Mouse (Mus musculus) limb, embryonic 15.5 days (tissue): ENCODE data around the gene 4930469K13Rik. TPM values are rescaled to one million over a fixed set of nuclear protein-coding genes. Genes with fewer than 3 reads are reported as not detected.

Source experiments
- ATAC-seq: fragments of 200-750 bp; cut with Nextera tagmentation; 2 replicates; pipeline ENCODE4 v1.8.0; 2017; ENCODE audit warnings: low read depth, moderate TSS enrichment; ENCODE audit not compliant: insufficient number of reproducible peaks, low FRiP score, low TSS enrichment
- H3K27ac ChIP-seq: fragments of 300-500 bp; sonication (generic); 2 replicates; pipeline ENCODE4 v1.5.1; 2015; ENCODE audit warnings: moderate library complexity, mild to moderate bottlenecking, inconsistent platforms
- H3K27me3 ChIP-seq: fragments of 300-500 bp; sonication (generic); 2 replicates; pipeline ENCODE4 v1.6.1; 2015; ENCODE audit warnings: inconsistent platforms
- H3K36me3 ChIP-seq: fragments of 300-500 bp; sonication (generic); 2 replicates; pipeline ENCODE4 v1.6.1; 2015; ENCODE audit warnings: inconsistent platforms
- H3K4me1 ChIP-seq: fragments of 300-500 bp; sonication (generic); 2 replicates; pipeline ENCODE4 v1.6.1; 2015; ENCODE audit warnings: inconsistent platforms
- H3K4me2 ChIP-seq: fragments of 300-500 bp; sonication (generic); 2 replicates; pipeline ENCODE4 v1.6.1; 2015; ENCODE audit warnings: mild to moderate bottlenecking, inconsistent platforms
- H3K4me3 ChIP-seq: fragments of 300-500 bp; sonication (generic); 2 replicates; pipeline ENCODE4 v1.5.1; 2015; ENCODE audit warnings: mild to moderate bottlenecking, inconsistent platforms
- H3K9ac ChIP-seq: fragments of 300-500 bp; sonication (generic); 2 replicates; pipeline ENCODE4 v1.6.1; 2015; ENCODE audit warnings: inconsistent platforms
- H3K9me3 ChIP-seq: fragments of 300-500 bp; sonication (generic); 2 replicates; pipeline ENCODE4 v1.6.1; 2016; ENCODE audit warnings: inconsistent platforms
- WGBS: fragments of 180-500 bp; shearing (Covaris S2); methylation state at CpG from one replicate; pipeline ENCODE4 v1.1.7; 2015; 5-methylcytosine and 5-hydroxymethylcytosine counted together
- polyA plus RNA-seq: library from polyadenylated mRNA; unstranded; fragments of >200 nt; fragmentation: Nextera tagmentation; extraction: Ambion mirVana; gene quantifications from 2 replicates; pipeline ENCODE4 v1.2.1, GENCODE M21; 2015

Gene 4930469K13Rik
- polyA plus RNA-seq, 1 experiment from 2014 or later = 0.44 TPM

- no peak for ATAC-seq
- WGBS = 18% methylated on average over 15 of the region's 15 CpGs
- no peak overlapping the region for H3K4me2 ChIP-seq
Measured at GRCm38 (mm10) chr11:34073776-34074175, 24.6 kb downstream of the 4930469K13Rik start.

DNA sequence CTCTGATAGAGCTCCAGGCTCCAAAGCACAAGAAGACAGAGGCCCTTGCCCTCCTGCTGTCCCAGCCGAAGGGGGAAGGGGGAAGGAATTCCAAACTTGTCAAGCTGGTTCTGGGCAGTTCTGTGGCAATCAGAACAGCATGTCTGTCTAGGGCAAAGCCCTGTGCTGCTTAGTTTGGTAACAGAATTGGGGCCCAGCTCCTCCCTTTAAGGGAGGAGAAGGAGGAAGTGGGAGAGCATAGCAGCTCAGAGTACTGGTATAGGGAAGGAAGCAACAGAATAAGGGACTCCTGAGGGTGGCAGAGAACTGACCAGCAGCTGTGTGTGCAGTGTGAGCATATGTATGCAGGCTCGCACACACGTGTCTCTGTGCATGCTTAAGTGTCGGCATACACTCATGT lies 26.0 kb downstream of the 4930469K13Rik start:
- Histone ChIP-seq H3K36me3 (no peaks in the 10 kb centered on the region), H3K9me3 (no peaks in the 10 kb centered on the region), H3K4me2 (no peak overlapping the region), H3K9ac (no peak overlapping the region), H3K4me1 (no peaks in the 10 kb centered on the region), H3K4me3 (no peak overlapping the region), H3K27ac (no peak overlapping the region), H3K27me3 (no peaks in the 10 kb centered on the region)
- 61% methylated on average over 4 of the region's 4 CpGs for WGBS
- 0 out of 2 replicates have a peak, but pooled peaks have one; percentile 35 for ATAC-seq

More at GRCm38 (mm10) chr11:34073776-34074175, 24.6 kb downstream of the 4930469K13Rik start:
- Histone ChIP-seq H3K4me3 (no peak overlapping the region), H3K27me3 (no peaks in the 10 kb centered on the region), H3K36me3 (no peaks in the 10 kb centered on the region), H3K4me1 (no peaks in the 10 kb centered on the region), H3K9me3 (no peaks in the 10 kb centered on the region), H3K9ac (no peak overlapping the region), H3K27ac (no peak overlapping the region)

DNA sequence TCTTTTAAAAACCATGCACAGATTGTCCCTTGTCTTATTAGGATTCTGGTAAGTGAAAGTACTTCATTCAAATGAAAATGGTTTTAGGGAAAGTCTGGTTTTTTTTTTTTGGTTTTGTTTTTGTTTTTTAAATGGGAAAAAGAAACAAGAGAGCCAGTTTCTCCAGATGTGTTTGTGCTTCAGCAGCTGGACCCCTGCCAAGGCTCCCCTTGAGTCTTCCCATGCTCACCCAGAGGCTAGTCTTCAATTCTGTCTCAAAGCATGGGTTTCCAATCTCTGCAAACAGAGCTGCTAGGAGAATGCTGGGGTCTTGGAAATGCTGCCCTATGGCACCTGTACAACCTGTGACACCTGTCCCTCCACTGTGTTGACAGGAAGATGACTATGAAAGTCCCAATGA lies 27.8 kb downstream of the 4930469K13Rik start:
- no peaks in the 10 kb centered on the region for H3K9me3 ChIP-seq
- H3K27ac ChIP-seq = no peak overlapping the region
- no peaks in the 10 kb centered on the region for H3K4me1 ChIP-seq
- no peak for ATAC-seq
- no peak overlapping the region for H3K4me2 ChIP-seq
- no peaks in the 10 kb centered on the region for H3K36me3 ChIP-seq
- no peak overlapping the region for H3K9ac ChIP-seq
- no peak overlapping the region for H3K4me3 ChIP-seq
- no peaks in the 10 kb centered on the region for H3K27me3 ChIP-seq

- Histone ChIP-seq H3K9ac (no peak overlapping the region), H3K27me3 (no peaks in the 10 kb centered on the region), H3K27ac (no peak overlapping the region), H3K36me3 (no peaks in the 10 kb centered on the region), H3K9me3 (no peaks in the 10 kb centered on the region), H3K4me2 (no peak overlapping the region), H3K4me3 (no peak overlapping the region), H3K4me1 (no peaks in the 10 kb centered on the region)
- WGBS = 52% methylated on average over 5 of the region's 5 CpGs
- no peak for ATAC-seq
Measured at GRCm38 (mm10) chr11:34063702-34064485, 34.5 kb downstream of the 4930469K13Rik start.

- no peak for ATAC-seq
- Histone ChIP-seq H3K9me3 (no peaks in the 10 kb centered on the region), H3K36me3 (no peaks in the 10 kb centered on the region), H3K27ac (no peak overlapping the region), H3K27me3 (no peaks in the 10 kb centered on the region), H3K4me1 (no peaks in the 10 kb centered on the region), H3K4me2 (no peak overlapping the region), H3K4me3 (no peak overlapping the region), H3K9ac (no peak overlapping the region)
- WGBS = 53% methylated on average over 2 of the region's 2 CpGs
Measured at GRCm38 (mm10) chr11:34063257-34063656, 35.1 kb downstream of the 4930469K13Rik start.

DNA sequence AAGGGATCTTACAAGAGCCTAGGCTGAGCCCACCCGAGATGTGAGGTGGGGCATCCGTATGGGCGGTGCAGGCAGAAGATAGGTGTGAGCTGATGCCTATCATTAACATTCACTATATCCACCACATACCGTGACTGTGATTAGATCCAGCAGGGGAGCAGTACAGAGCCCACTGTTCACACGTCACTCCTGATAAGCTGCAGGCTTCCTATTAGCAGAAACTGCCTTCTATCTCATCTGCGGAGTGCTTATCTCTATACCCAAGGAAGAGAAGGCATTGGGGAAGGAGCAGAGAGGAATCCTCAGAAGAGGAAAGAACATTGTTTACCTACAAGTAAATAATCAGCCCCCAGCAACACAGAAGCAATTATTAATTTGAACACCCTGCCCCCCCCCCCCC lies 36.6 kb downstream of the 4930469K13Rik start:
- Histone ChIP-seq H3K27me3 (no peaks in the 10 kb centered on the region), H3K27ac (no peak overlapping the region), H3K9ac (no peak overlapping the region), H3K4me1 (no peaks in the 10 kb centered on the region), H3K36me3 (no peaks in the 10 kb centered on the region), H3K4me3 (no peak overlapping the region), H3K9me3 (no peaks in the 10 kb centered on the region), H3K4me2 (no peak overlapping the region)
- no peak for ATAC-seq
- 50% methylated on average over 6 of the region's 6 CpGs for WGBS

- H3K9me3 ChIP-seq = no peaks in the 10 kb centered on the region
- H3K27me3 ChIP-seq = no peaks in the 10 kb centered on the region
- H3K4me3 ChIP-seq = no peak overlapping the region
- no peak for ATAC-seq
- 80% methylated on average over 6 of the region's 6 CpGs for WGBS
- H3K9ac ChIP-seq = no peak overlapping the region
- H3K4me1 ChIP-seq = no peaks in the 10 kb centered on the region
- H3K36me3 ChIP-seq = no peaks in the 10 kb centered on the region
- no peak overlapping the region for H3K27ac ChIP-seq
- H3K4me2 ChIP-seq = no peak overlapping the region
Measured at GRCm38 (mm10) chr11:34058960-34059359, 39.4 kb downstream of the 4930469K13Rik start.

- H3K9me3 ChIP-seq = no peaks in the 10 kb centered on the region
- ATAC-seq = no peak
Measured at GRCm38 (mm10) chr11:34058332-34058731, 40.0 kb downstream of the 4930469K13Rik start.

DNA sequence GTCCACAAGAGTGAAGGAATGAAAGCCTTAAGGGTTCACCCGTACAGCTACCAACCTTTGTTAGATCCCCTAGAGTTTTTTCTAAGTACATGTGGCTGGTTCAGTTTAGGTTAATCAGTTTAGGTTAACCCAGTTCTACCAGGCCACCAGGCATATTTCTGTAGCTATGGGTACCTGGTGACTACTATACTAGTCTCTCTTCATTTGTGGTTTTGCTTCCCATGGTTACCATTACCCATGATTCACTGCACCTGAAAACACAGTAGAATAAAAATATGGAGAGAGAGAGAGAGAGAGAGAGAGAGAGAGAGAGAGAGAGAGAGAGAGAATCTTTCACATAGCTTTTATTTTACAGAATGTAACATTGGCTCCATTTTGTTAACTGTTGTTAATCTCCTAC lies 41.6 kb downstream of the 4930469K13Rik start:
- 92% methylated on average over 1 of the region's 1 CpGs for WGBS
- no peak for ATAC-seq
- Histone ChIP-seq H3K9ac (no peak overlapping the region), H3K4me2 (no peak overlapping the region), H3K36me3 (no peaks in the 10 kb centered on the region), H3K4me3 (no peak overlapping the region), H3K4me1 (no peaks in the 10 kb centered on the region), H3K27ac (no peak overlapping the region), H3K27me3 (no peaks in the 10 kb centered on the region), H3K9me3 (no peaks in the 10 kb centered on the region)

More at GRCm38 (mm10) chr11:34058332-34058731, 40.0 kb downstream of the 4930469K13Rik start:
- Histone ChIP-seq H3K4me1 (no peaks in the 10 kb centered on the region), H3K4me2 (no peak overlapping the region), H3K27me3 (no peaks in the 10 kb centered on the region), H3K27ac (no peak overlapping the region), H3K4me3 (no peak overlapping the region), H3K36me3 (no peaks in the 10 kb centered on the region), H3K9ac (no peak overlapping the region)

- no peaks in the 10 kb centered on the region for H3K4me1 ChIP-seq
- H3K27me3 ChIP-seq = no peaks in the 10 kb centered on the region
- no peak overlapping the region for H3K4me3 ChIP-seq
- no peak overlapping the region for H3K9ac ChIP-seq
- ATAC-seq = no peak
- no peak overlapping the region for H3K4me2 ChIP-seq
- no peak overlapping the region for H3K27ac ChIP-seq
- no peaks in the 10 kb centered on the region for H3K9me3 ChIP-seq
- 70% methylated on average over 7 of the region's 7 CpGs for WGBS
- no peaks in the 10 kb centered on the region for H3K36me3 ChIP-seq
Measured at GRCm38 (mm10) chr11:34054031-34054727, 44.2 kb downstream of the 4930469K13Rik start.

DNA sequence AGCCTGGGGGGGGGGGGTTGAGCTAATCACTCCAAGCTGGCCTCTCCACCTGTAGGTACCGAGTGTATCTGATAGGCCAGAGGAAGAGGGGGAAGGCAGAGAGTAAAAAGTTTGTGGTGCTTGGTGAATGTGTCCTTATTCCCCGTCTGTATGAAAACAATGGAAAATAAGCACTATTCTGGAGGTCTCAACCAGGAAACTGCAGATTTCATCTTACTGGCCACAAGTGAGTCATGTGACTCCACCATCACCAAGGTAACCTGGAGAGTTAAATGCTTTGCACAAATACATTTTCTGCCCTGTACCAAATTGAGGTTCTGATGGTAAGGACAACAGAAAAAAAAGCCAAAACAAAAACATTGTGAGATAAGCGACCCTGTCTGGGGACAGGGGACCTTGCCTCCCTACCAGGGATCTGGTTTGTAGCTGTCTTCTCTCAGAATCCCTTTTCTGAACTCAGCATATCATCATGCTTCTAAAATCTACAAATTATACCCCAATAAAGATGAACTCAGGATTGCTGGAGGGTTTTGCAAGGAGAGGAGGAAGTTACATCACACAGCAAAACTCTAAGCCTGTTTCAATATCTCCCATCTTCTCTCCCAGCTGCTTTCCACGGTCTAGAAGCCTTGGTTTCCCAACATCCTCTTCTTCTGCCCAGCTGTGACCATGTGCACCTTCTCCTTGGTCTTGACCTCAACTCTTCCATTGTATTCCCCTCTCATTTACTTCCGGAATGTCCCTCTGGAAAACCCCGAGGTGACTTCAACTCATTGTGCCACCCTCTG lies 45.1 kb downstream of the 4930469K13Rik start:
- Histone ChIP-seq H3K4me2 (no peak overlapping the region), H3K4me3 (no peak overlapping the region), H3K9me3 (no peaks in the 10 kb centered on the region), H3K36me3 (no peaks in the 10 kb centered on the region), H3K9ac (no peak overlapping the region), H3K4me1 (no peaks in the 10 kb centered on the region), H3K27ac (no peak overlapping the region), H3K27me3 (no peaks in the 10 kb centered on the region)
- WGBS = 76% methylated on average over 6 of the region's 6 CpGs
- ATAC-seq = no peak

DNA sequence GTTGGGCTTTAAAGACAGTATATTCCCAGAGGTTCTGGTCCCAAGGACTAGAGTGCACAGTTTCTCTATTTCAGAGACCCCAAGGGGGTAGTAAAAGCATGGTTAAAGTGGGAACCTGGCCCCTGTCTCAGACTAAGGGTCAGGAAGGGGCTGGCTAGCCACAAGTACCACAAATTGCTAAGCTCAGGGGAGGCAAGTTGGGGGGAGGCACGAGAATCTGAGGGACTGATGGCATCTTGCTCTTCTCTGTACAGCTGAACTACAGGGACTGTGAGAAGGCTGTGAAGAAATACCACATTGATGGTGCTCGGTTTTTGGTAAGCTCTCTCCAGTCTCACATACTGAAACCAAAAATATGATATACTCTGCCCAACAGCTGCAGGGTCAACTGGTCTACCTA lies 47.7 kb downstream of the 4930469K13Rik start:
- no peak for ATAC-seq
- Histone ChIP-seq H3K9me3 (no peaks in the 10 kb centered on the region), H3K36me3 (no peaks in the 10 kb centered on the region), H3K4me1 (no peaks in the 10 kb centered on the region), H3K27ac (no peak overlapping the region), H3K4me3 (no peak overlapping the region), H3K9ac (no peak overlapping the region), H3K4me2 (no peak overlapping the region), H3K27me3 (no peaks in the 10 kb centered on the region)
- WGBS = 71% methylated on average over 2 of the region's 2 CpGs
